Mouse (Mus musculus) CD4-positive, CD25-positive, alpha-beta regulatory T cell, adult 9 weeks (primary cell): ENCODE data around the gene Tenm2. TPM values are rescaled to one million over a fixed set of nuclear protein-coding genes. Genes with fewer than 3 reads are reported as not detected.

Experiments
- polyA plus RNA-seq: library from polyadenylated mRNA; unstranded; fragments of 100-300 nt; shearing (Covaris generic); gene quantifications from one replicate; pipeline ENCODE4 v1.2.1, GENCODE M21; 2017

The Tenm2 gene
- not detected for polyA plus RNA-seq

GRCm38 (mm10) chr11:37235914-37236600 lies at the start of gene Tenm2:
Gene Tenm2 (minus strand): TSS chr11:37235964.

GRCm38 (mm10) chr11:35980411-35980917 lies 1255.3 kb downstream of the Tenm2 start, which contains the start of gene Wwc1:
Gene Wwc1 (minus strand): TSS chr11:35980527.

